Mouse (Mus musculus) liver, adult 2 months (tissue): ENCODE measurements around the gene Fam160b1.

ENCODE experiments used
- CTCF ChIP-seq: fragments of 200-500 bp; IDR thresholded peaks from 2 replicates; pipeline ENCODE4 v1.5.1; 2011; ENCODE audit warnings: low read depth, low read length, control low read depth
- POLR2A ChIP-seq: fragments of 200-500 bp; IDR thresholded peaks from 2 replicates; pipeline ENCODE4 v1.6.1; 2011; ENCODE audit warnings: low read length, control low read depth; ENCODE audit not compliant: insufficient read depth; ENCODE audit errors: extremely low read depth

- TF ChIP-seq POLR2A: no peak
- peak; percentile 52 for TF ChIP-seq CTCF
Observed at GRCm38 (mm10) chr19:57328792-57329191, 31.7 kb upstream of the Fam160b1 start.
